Mouse (Mus musculus): ENCODE data around the gene Snapc2. TPM values are rescaled to one million over a fixed set of nuclear protein-coding genes. Genes with fewer than 3 reads are reported as not detected.

The Snapc2 gene
- polyA plus RNA-seq (2015; fragmentation: Nextera tagmentation; extraction: Ambion mirVana): 33.8 and 35.6 TPM in 2 replicates

DNA sequence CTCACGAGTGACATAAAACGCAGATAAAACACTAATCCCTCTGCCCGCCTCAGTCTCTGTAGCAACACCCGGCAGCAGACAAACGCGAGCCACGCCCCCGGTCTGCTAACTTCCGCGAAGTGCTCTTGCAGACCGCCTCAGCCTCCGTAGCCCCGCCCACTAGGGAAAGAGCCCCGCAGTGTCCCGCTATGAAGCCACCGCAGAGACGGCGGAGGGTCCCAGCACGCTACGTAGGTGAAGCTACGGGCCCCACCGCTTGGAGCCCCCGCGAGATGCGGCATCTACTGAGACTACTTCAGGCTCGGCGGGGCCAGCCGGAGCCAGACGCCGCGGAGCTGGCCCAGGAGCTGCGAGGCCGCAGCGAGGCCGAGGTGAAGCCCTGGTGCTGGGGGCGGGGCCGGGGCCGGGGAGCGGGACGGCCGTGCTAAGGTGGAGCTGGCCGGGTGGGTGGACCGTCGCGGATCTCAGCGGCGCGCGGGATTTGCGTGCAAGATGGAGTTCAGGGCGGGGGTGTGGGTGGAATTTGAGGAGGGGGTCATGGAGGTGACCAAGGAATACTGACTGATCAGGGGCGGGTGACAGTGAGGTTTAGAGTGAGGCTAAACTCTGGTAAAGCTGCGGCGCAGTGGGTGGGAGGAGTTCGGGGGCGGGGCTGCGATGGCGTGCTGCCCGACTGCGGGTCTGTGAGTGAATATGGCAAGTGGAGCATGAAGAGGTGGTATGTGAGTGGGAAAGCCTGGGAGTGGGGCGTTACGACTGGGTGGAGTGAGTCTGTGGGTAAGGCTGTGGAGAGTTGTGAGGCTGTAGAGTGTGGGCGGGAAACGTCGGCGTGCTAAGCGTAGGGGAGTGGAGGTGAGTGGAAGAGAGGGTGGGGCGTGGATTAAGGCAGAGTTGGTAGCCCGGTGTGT, at the start of gene Snapc2:
TSS of gene Snapc2 (plus strand) at position 147 of the 908 bp plus-strand sequence.
- 1% methylated on average over 69 of the region's 69 CpGs for WGBS
- ATAC-seq (ENCODE audit: low FRiP score, low TSS enrichment): peak; percentile 91
- DNase-seq (ENCODE audit: low spot score): peak; percentile 97
- Histone ChIP-seq H3K27ac (replicated peaks) (peak within 1 kb of the TSS; percentile 88), H3K4me2 (replicated peaks; ENCODE audit: low read depth) (peak within 1 kb of the TSS; percentile 79), H3K36me3 (ENCODE audit: control insufficient read depth, insufficient read depth, low read length) (peaks cover 6% of the 10 kb centered on the region; the same call in 1 of the 2 replicates), H3K4me1 (replicated peaks; ENCODE audit: control insufficient read depth, insufficient read depth) (peaks cover 3% of the 10 kb centered on the region; the same call in 1 of the 2 replicates), H3K9me3 (ENCODE audit: control insufficient read depth, low read length) (no peaks in the 10 kb centered on the region), H3K27me3 (ENCODE audit: control insufficient read depth, insufficient read depth, low read length) (no peaks in the 10 kb centered on the region), H3K9ac (ENCODE audit: low read length) (peak within 1 kb of the TSS; percentile 89), H3K4me3 (ENCODE audit: low read depth, low read length) (peak within 1 kb of the TSS; percentile 82)
- TF ChIP-seq CTCF (IDR thresholded peaks at IDR 0.05; ENCODE audit: low read depth) (no peak), EP300 (optimal IDR thresholded peaks at IDR 0.05) (no peak)

- Histone ChIP-seq H3K27ac (replicated peaks) (no peak overlapping the region), H3K9ac (ENCODE audit: low read length) (no peak overlapping the region), H3K27me3 (ENCODE audit: control insufficient read depth, insufficient read depth, low read length) (no peaks in the 10 kb centered on the region), H3K36me3 (ENCODE audit: control insufficient read depth, insufficient read depth, low read length) (peaks cover 5% of the 10 kb centered on the region; the same call in 1 of the 2 replicates), H3K9me3 (ENCODE audit: control insufficient read depth, low read length) (no peaks in the 10 kb centered on the region), H3K4me3 (ENCODE audit: low read depth, low read length) (no peak overlapping the region), H3K4me2 (replicated peaks; ENCODE audit: low read depth) (no peak overlapping the region), H3K4me1 (replicated peaks; ENCODE audit: control insufficient read depth, insufficient read depth) (no peaks in the 10 kb centered on the region; the same call in 1 of the 2 replicates)
- TF ChIP-seq EP300 (optimal IDR thresholded peaks at IDR 0.05) (no peak), CTCF (IDR thresholded peaks at IDR 0.05; ENCODE audit: low read depth) (peak; percentile 43; the same call in 1 of the 2 replicates)
- WGBS: 51% methylated on average over 38 of the region's 38 CpGs
- peak; percentile 42; the same call in 1 of the 2 replicates for ATAC-seq (ENCODE audit: low FRiP score, low TSS enrichment)
- DNase-seq (ENCODE audit: low spot score): peak; percentile 52
Observed at GRCm38 (mm10) chr8:4205246-4206123, 47.4 kb upstream of the Snapc2 start.

DNA sequence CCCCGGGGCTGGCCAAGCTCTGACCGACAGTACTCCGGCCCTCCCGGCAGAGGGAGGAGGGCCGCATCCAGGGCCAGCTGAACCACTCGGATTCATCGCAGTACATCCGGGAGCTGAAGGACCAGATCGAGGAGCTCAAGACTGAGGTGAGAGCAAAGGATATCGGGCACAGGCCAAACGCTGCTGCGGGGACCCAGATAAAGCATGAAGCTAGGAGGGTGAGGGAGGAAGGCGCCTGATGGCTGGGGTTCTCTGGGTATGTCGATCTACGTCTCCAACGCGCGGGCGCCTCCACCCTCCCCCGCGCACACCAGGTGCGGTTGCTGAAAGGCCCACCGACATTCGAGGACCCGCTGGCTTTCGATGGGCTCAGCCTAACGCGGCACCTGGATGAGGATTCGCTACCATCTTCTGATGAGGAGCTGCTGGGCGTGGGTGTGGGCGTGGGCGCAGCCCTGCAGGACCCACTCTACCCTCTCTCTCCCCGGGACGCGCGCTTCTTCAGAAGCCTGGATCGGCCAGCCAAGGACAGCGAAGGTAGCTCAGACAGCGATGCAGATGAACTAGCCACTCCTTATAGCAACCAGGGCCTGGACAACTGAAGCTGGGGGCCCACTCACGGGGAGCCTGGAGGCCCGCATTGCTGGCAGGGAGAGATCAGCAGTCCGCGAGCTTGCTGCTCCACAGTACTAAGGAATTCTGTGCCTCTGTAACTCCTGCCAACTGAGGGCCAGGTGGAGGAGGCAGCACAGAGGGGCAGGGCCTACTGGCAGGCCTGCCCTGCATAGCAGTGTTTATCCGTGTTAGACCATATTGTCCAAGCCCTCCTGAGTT, 46.5 kb upstream of the Snapc2 start:
- no peak overlapping the region for H3K4me2 ChIP-seq (replicated peaks; ENCODE audit: low read depth)
- H3K36me3 ChIP-seq (ENCODE audit: control insufficient read depth, insufficient read depth, low read length): peaks cover 5% of the 10 kb centered on the region; the same call in 1 of the 2 replicates
- no peaks in the 10 kb centered on the region; the same call in 1 of the 2 replicates for H3K4me1 ChIP-seq (replicated peaks; ENCODE audit: control insufficient read depth, insufficient read depth)
- H3K27ac ChIP-seq (replicated peaks): no peak overlapping the region
- H3K4me3 ChIP-seq (ENCODE audit: low read depth, low read length): no peak overlapping the region
- no peaks in the 10 kb centered on the region for H3K9me3 ChIP-seq (ENCODE audit: control insufficient read depth, low read length)
- peak; percentile 52 for DNase-seq (ENCODE audit: low spot score)
- H3K27me3 ChIP-seq (ENCODE audit: control insufficient read depth, insufficient read depth, low read length): no peaks in the 10 kb centered on the region
- ATAC-seq (ENCODE audit: low FRiP score, low TSS enrichment): peak; percentile 39
- peak overlapping the region; percentile 31; the same call in 1 of the 2 replicates for H3K9ac ChIP-seq (ENCODE audit: low read length)
- TF ChIP-seq EP300 (optimal IDR thresholded peaks at IDR 0.05) (no peak), CTCF (IDR thresholded peaks at IDR 0.05; ENCODE audit: low read depth) (no peak)
- 35% methylated on average over 44 of the region's 44 CpGs for WGBS

DNA sequence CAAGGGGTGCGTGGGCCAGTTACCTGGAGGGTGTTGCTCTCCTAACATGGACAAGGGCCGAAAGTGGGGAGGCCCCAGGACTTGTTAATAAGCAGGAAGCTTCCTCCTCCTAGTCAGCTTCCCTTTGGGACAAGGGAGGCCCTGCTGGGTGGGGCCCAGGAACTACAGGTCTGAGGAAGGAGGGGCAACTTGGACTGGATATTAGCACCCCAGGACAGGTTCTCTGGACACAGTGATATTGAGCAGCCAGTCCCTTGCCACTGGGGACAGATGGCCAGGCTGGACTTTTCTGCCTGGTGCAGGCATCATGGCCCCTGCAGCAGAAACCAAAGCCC, 45.9 kb upstream of the Snapc2 start:
- TF ChIP-seq CTCF (IDR thresholded peaks at IDR 0.05; ENCODE audit: low read depth) (no peak), EP300 (optimal IDR thresholded peaks at IDR 0.05) (no peak)
- no peaks in the 10 kb centered on the region for H3K27me3 ChIP-seq (ENCODE audit: control insufficient read depth, insufficient read depth, low read length)
- no peak for DNase-seq (ENCODE audit: low spot score)
- H3K36me3 ChIP-seq (ENCODE audit: control insufficient read depth, insufficient read depth, low read length): peaks cover 5% of the 10 kb centered on the region; the same call in 1 of the 2 replicates
- peak overlapping the region; percentile 31; the same call in 1 of the 2 replicates for H3K9ac ChIP-seq (ENCODE audit: low read length)
- no peak overlapping the region for H3K27ac ChIP-seq (replicated peaks)
- peak; percentile 41 for ATAC-seq (ENCODE audit: low FRiP score, low TSS enrichment)
- WGBS: 47% methylated on average over 2 of the region's 2 CpGs
- H3K4me2 ChIP-seq (replicated peaks; ENCODE audit: low read depth): no peak overlapping the region
- no peak overlapping the region for H3K4me3 ChIP-seq (ENCODE audit: low read depth, low read length)
- no peaks in the 10 kb centered on the region for H3K9me3 ChIP-seq (ENCODE audit: control insufficient read depth, low read length)
- no peaks in the 10 kb centered on the region; the same call in 1 of the 2 replicates for H3K4me1 ChIP-seq (replicated peaks; ENCODE audit: control insufficient read depth, insufficient read depth)

DNA sequence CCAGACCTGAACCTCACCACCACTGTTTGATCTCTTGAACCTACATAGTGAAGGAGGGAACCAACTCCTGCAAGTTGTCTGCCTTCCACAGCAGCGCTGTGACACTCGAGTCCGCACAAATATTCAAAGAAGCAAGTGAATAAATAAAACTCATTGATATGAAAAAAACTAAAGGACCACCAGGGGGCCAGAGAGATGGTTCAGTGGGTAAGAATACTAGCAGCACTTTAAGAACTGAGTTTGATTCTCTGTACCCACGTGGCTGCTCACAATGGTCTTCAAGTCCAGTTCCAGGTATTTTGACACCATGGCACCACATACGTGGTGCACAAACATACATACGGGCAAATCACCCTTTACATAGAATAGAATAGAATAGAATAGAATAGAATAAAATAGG, 41.8 kb upstream of the Snapc2 start:
- Histone ChIP-seq H3K9ac (ENCODE audit: low read length) (no peak overlapping the region), H3K27ac (replicated peaks) (no peak overlapping the region), H3K4me3 (ENCODE audit: low read depth, low read length) (no peak overlapping the region), H3K4me1 (replicated peaks; ENCODE audit: control insufficient read depth, insufficient read depth) (peaks cover 3% of the 10 kb centered on the region; the same call in 1 of the 2 replicates), H3K4me2 (replicated peaks; ENCODE audit: low read depth) (no peak overlapping the region), H3K9me3 (ENCODE audit: control insufficient read depth, low read length) (no peaks in the 10 kb centered on the region), H3K27me3 (ENCODE audit: control insufficient read depth, insufficient read depth, low read length) (no peaks in the 10 kb centered on the region), H3K36me3 (ENCODE audit: control insufficient read depth, insufficient read depth, low read length) (no peaks in the 10 kb centered on the region)
- WGBS: 79% methylated on average over 6 of the region's 6 CpGs
- ATAC-seq (ENCODE audit: low FRiP score, low TSS enrichment) (no peak), DNase-seq (ENCODE audit: low spot score) (no peak)
- peak; percentile 29 for TF ChIP-seq CTCF (IDR thresholded peaks at IDR 0.05; ENCODE audit: low read depth)
- no peak for TF ChIP-seq EP300 (optimal IDR thresholded peaks at IDR 0.05)

Data from stomach, postnatal 0 days (tissue).